Mouse (Mus musculus) cortical plate, adult 2 months (tissue): ENCODE measurements around the gene Mast4.

Source experiments
- CTCF ChIP-seq: fragments of 200-500 bp; IDR thresholded peaks from 2 replicates; pipeline ENCODE4 v1.5.1; 2011; ENCODE audit warnings: mild to moderate bottlenecking, control low read depth, low read length; ENCODE audit not compliant: insufficient read depth; ENCODE audit errors: extremely low read depth
- POLR2A ChIP-seq: fragments of 200-500 bp; IDR thresholded peaks from 2 replicates; pipeline ENCODE4 v1.6.1; 2011; ENCODE audit warnings: mild to moderate bottlenecking, low read length, control low read depth; ENCODE audit not compliant: insufficient read depth; ENCODE audit errors: extremely low read depth

DNA sequence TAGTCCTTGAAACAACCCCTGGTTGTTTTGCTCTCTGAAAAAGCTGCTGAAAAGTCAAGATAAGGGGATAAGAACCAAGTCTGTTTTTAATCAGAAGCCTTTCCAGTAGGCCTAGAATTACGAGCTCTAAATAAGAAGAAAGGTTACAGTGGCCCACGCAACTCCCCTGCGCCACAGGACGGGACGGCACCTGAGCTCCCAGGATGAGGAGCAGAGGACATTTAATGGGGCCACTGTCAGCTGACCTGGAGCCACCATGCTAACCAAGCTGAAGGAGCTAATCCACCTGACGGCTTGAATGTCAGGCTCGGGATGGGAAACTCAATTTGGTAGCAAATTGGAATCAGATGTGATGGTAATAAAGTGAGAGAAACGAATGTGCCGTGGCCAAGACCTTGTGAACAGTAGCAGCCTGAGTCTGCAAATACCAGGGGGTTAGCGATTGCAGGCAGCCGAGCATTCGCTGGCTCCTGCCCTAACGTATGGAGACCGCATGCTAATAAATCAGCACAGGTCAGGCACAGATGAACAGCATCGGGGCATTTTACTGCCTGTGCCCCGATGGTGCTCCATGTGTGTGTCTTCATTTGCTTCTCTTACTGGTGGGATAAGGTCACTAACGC, 306.7 kb downstream of the Mast4 start:
- no peak for TF ChIP-seq CTCF
- TF ChIP-seq POLR2A, result no peak
